Mouse (Mus musculus): ENCODE data around the gene Rapsn.

DNA sequence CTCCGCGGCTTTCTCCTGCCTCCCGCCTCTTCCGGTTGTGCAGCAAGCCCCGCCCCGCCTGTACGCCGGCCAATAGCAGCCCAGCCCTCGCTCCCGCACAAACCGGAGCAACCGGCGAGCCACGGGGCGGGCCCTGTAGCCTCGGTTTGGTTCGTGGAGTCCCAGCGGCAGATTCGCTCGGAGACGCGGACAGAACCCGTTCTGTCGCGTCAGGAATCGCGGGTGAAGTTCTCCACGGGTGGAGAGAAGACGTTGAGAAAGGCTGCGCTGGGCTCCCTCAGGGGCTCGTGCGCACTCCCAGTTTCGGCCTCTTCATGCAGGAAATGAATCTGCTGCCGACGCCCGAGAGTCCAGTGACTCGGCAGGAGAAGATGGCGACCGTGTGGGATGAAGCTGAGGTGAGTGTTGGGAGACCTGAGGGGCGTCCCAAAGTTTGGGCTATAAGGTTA, 18.5 kb downstream of the Rapsn start, which contains the start of gene Psmc3:
- no peak for TF ChIP-seq CTCF (IDR thresholded peaks at IDR 0.05; ENCODE audit: low read depth)
- TF ChIP-seq EP300 (IDR thresholded peaks at IDR 0.05; ENCODE audit: low read depth): no peak
